Mouse (Mus musculus) hindbrain, embryonic 15.5 days (tissue): ENCODE data around the gene Nsrp1. TPM values are rescaled to one million over a fixed set of nuclear protein-coding genes. Genes with fewer than 3 reads are reported as not detected.
"Not testable (repeated sequence)": the region's sequence is repeated elsewhere in the genome, so short reads cannot be mapped to it uniquely, and the experiment has no call there.

Experiments
- ATAC-seq: fragments of 200-750 bp; cut with Nextera tagmentation; 2 replicates; pipeline ENCODE4 v1.8.0; 2017; ENCODE audit warnings: low read depth, moderate number of reproducible peaks, moderate TSS enrichment; ENCODE audit not compliant: low FRiP score
- H3K27ac ChIP-seq: fragments of 300-500 bp; sonication (generic); replicated peaks from 2 replicates; pipeline ENCODE4 v1.5.1; 2015; ENCODE audit warnings: mild to moderate bottlenecking, inconsistent platforms
- H3K27me3 ChIP-seq: fragments of 300-500 bp; sonication (generic); 2 replicates; pipeline ENCODE4 v1.6.1; 2015; ENCODE audit warnings: control low read depth, inconsistent platforms
- H3K36me3 ChIP-seq: fragments of 300-500 bp; sonication (generic); 2 replicates; pipeline ENCODE4 v1.6.1; 2015; ENCODE audit warnings: control low read depth, inconsistent platforms
- H3K4me1 ChIP-seq: fragments of 300-500 bp; sonication (generic); replicated peaks from 2 replicates; pipeline ENCODE4 v1.6.1; 2015; ENCODE audit warnings: control low read depth, inconsistent platforms
- H3K4me2 ChIP-seq: fragments of 300-500 bp; sonication (generic); 2 replicates; pipeline ENCODE4 v1.6.1; 2015; ENCODE audit warnings: moderate library complexity, mild to moderate bottlenecking, inconsistent platforms
- H3K4me3 ChIP-seq: fragments of 300-500 bp; sonication (generic); 2 replicates; pipeline ENCODE4 v1.5.1; 2015; ENCODE audit warnings: mild to moderate bottlenecking, inconsistent platforms
- H3K9ac ChIP-seq: fragments of 300-500 bp; sonication (generic); 2 replicates; pipeline ENCODE4 v1.6.1; 2015; ENCODE audit warnings: inconsistent platforms
- H3K9me3 ChIP-seq: fragments of 300-500 bp; sonication (generic); 2 replicates; pipeline ENCODE4 v1.6.1; 2016; ENCODE audit warnings: control low read depth, inconsistent platforms
- WGBS: fragments of 180-500 bp; shearing (Covaris S2); methylation state at CpG from one replicate; pipeline ENCODE4 v1.1.7; 2015; 5-methylcytosine and 5-hydroxymethylcytosine counted together
- polyA plus RNA-seq: library from polyadenylated mRNA; unstranded; fragments of >200 nt; fragmentation: Nextera tagmentation; extraction: Ambion mirVana; gene quantifications from 2 replicates; pipeline ENCODE4 v1.2.1, GENCODE M21; 2015

Nsrp1 gene
- polyA plus RNA-seq, 1 experiment from 2014 or later = 54.3 TPM

GRCm38 (mm10) chr11:77093208-77093607 is 15.0 kb upstream of the Nsrp1 start:
- peak overlapping the region; percentile 24 for H3K4me3 ChIP-seq
- 4% methylated on average over 11 of the region's 11 CpGs for WGBS

DNA sequence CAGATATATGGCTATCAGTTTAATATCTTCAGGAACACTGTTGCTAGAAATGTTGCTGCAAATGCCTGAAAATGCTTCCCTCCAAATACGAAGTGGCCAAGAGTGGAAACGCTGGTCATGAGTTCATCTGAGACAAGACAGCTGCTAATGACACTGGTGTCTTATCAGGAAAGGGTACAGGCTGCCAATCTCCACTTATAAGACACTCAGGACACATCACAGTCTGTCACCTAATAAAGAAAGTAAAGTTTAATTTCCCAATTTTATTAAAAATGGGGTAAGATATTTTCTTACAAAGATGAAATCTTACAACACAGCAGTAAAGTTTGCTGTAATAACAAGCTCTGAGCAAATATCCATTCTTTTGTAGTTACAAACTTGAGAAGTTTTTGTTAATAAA is 10.9 kb upstream of the Nsrp1 start:
- H3K4me1 ChIP-seq = peaks cover 3% of the 10 kb centered on the region; the same call in 1 of the 2 replicates
- no peak overlapping the region for H3K27ac ChIP-seq
- no peaks in the 10 kb centered on the region for H3K36me3 ChIP-seq
- no peak overlapping the region for H3K4me2 ChIP-seq
- H3K27me3 ChIP-seq = no peaks in the 10 kb centered on the region
- no peak overlapping the region for H3K9ac ChIP-seq
- WGBS = 78% methylated on average over 2 of the region's 2 CpGs
- ATAC-seq = no peak
- H3K9me3 ChIP-seq = no peaks in the 10 kb centered on the region
- H3K4me3 ChIP-seq = no peak overlapping the region

More at GRCm38 (mm10) chr11:77093208-77093607, 15.0 kb upstream of the Nsrp1 start:
- no peaks in the 10 kb centered on the region for H3K27me3 ChIP-seq
- no peaks in the 10 kb centered on the region for H3K36me3 ChIP-seq
- H3K9me3 ChIP-seq = no peaks in the 10 kb centered on the region
- H3K9ac ChIP-seq = no peak overlapping the region
- H3K4me1 ChIP-seq = peaks cover 3% of the 10 kb centered on the region; the same call in 1 of the 2 replicates
- no peak overlapping the region for H3K27ac ChIP-seq
- H3K4me2 ChIP-seq = peak overlapping the region; percentile 54
- no peak for ATAC-seq

DNA sequence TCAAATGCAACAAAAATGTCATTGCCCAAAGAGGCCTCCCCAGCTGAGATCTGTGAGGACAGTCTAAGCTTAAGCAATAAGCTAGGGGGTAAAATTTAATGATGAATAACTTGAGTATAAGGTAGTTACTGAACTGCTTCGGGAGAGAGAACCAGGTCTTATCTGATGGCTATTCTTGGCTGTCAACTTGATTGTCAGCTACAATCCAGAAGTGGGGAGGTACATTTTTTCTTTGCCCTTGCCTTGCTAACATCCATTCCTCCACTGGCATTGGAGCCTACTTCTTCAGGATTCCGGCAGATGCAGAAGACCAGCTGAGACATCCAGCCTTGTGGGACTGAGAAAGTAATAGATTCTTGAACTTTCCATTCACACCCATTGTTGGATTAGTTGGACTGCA is 8.8 kb upstream of the Nsrp1 start:
- H3K36me3 ChIP-seq = no peaks in the 10 kb centered on the region
- H3K27ac ChIP-seq = no peak overlapping the region
- no peak overlapping the region for H3K4me3 ChIP-seq
- no peaks in the 10 kb centered on the region for H3K9me3 ChIP-seq
- no peak overlapping the region for H3K4me2 ChIP-seq
- peaks cover 5% of the 10 kb centered on the region; the same call in 1 of the 2 replicates for H3K27me3 ChIP-seq
- H3K4me1 ChIP-seq = no peaks in the 10 kb centered on the region
- H3K9ac ChIP-seq = no peak overlapping the region
- no peak for ATAC-seq
- WGBS = 86% methylated on average over 2 of the region's 2 CpGs

DNA sequence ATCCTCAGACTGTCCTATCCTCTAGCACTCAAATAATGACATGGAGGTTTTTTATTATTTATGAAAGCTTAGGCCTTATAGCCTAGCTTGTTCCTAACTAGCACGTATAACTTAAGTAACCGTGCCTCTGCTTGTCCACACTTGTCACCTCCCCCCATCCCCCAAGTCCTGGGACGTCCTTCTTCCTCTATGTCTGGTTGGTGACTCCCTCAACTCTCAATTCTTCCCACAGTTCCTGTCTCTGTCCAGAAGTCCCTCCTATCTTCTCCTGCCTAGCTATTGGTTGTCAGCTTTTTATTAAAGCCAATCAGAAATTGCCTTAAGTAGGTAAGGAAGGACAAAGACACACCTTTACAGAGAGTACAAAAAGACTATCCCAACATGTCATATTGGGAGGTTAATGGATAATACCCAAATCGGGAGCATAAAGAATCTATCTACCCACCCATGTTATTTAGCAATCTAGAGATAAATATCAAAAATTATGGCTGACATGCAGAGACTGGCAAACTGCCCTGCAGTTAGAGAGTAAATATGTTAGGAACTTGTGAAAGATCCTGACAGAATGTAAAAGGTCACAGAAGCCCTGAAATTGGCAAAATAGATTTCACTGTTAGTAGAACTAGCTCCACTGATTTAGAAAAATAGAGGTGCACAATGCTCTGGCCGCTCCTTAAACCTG is 5.9 kb upstream of the Nsrp1 start:
- Histone ChIP-seq H3K9ac (no peak overlapping the region), H3K4me1 (no peaks in the 10 kb centered on the region), H3K4me3 (no peak overlapping the region), H3K9me3 (no peaks in the 10 kb centered on the region), H3K27ac (no peak overlapping the region), H3K27me3 (peaks cover 17% of the 10 kb centered on the region), H3K4me2 (no peak overlapping the region), H3K36me3 (no peaks in the 10 kb centered on the region)
- WGBS = 66% methylated on average over 5 of the region's 5 CpGs
- ATAC-seq = no peak

DNA sequence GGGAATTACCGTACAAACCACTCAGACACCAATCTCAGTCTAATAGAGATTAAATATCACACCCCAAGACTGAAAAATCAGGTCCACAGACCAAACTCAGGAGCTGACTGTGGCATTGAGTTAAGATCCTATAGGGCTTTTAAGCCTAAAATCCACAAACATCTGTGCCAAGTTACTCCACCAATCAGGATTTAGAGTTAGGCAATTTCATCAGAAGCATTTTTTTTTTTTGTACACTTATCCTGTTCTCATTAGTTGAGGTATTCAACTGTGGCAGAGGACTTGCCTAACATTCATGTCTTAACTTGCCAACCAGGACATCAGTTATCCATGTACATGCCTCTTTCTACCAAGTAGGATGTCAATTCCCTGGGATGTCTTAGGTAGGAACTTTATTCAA is 1.1 kb upstream of the Nsrp1 start:
- peaks cover 14% of the 10 kb centered on the region for H3K4me1 ChIP-seq
- H3K36me3 ChIP-seq = peaks cover 7% of the 10 kb centered on the region; the same call in 1 of the 2 replicates
- no peak overlapping the region for H3K4me2 ChIP-seq
- H3K27ac ChIP-seq = no peak overlapping the region
- H3K4me3 ChIP-seq = no peak overlapping the region
- peaks cover 17% of the 10 kb centered on the region for H3K27me3 ChIP-seq
- no peak for ATAC-seq
- H3K9ac ChIP-seq = no peak overlapping the region
- H3K9me3 ChIP-seq = no peaks in the 10 kb centered on the region
- WGBS = 94% methylated on average over 1 of the region's 1 CpGs

DNA sequence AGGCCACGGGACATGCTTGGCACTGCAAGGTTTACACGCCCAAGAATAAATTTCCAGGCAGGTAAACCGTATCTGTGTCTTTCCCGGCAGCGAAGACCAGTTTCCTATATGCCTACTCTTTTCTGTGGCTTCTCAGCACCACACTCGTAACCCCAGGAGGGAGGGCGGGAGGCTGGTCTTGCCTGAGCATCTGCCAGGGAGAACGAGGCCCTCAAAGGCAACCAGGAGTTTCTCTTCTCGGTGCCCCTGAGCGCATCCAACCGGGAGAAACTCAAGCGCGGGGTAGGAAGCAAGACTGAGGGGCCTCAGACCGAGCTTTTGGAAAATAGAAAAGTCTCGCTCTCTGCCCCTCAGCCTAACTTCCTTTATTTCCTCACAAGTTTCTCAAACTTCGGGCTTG is 443 bp downstream of the Nsrp1 start:
- Histone ChIP-seq H3K27ac (peak overlapping the region; percentile 93), H3K9me3 (no peaks in the 10 kb centered on the region), H3K36me3 (peaks cover 15% of the 10 kb centered on the region), H3K9ac (peak overlapping the region; percentile 73), H3K27me3 (peaks cover 17% of the 10 kb centered on the region; the same call in 1 of the 2 replicates), H3K4me3 (peak overlapping the region; percentile 81), H3K4me1 (peaks cover 14% of the 10 kb centered on the region), H3K4me2 (peak overlapping the region; percentile 86)
- 3% methylated on average over 16 of the region's 16 CpGs for WGBS
- no peak for ATAC-seq

DNA sequence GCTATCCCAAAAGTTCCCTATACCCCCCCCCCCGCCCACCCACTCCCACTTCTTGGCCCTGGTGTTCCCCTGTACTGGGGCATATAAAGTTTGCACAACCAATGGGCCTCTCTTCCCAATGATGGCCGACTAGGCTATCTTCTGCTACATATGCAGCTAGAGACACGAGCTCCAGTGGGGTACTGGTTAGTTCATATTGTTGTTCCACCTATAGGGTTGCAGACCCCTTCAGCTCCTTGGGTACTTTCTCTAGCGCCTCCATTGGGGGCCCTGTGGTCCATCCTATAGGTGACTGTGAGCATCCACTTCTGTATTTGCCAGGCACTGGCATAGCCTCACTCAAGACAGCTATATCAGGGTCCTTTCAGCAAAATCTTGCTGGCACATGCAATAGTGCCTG is 904 bp downstream of the Nsrp1 start:
- peaks cover 15% of the 10 kb centered on the region for H3K36me3 ChIP-seq
- not testable (repeated sequence) for ATAC-seq, H3K9me3 ChIP-seq
- H3K4me1 ChIP-seq = peaks cover 14% of the 10 kb centered on the region
- peak overlapping the region; percentile 93; the same call in 1 of the 2 replicates for H3K27ac ChIP-seq
- 58% methylated on average over 4 of the region's 4 CpGs for WGBS
- H3K27me3 ChIP-seq = peaks cover 15% of the 10 kb centered on the region; the same call in 1 of the 2 replicates
- H3K9ac ChIP-seq = peak overlapping the region; percentile 73
- H3K4me3 ChIP-seq = peak overlapping the region; percentile 81
- H3K4me2 ChIP-seq = peak overlapping the region; percentile 86

- H3K9me3 ChIP-seq = no peaks in the 10 kb centered on the region
- no peak for ATAC-seq
- no peak overlapping the region for H3K9ac ChIP-seq
- no peak overlapping the region for H3K4me3 ChIP-seq
- H3K27ac ChIP-seq = no peak overlapping the region
- H3K36me3 ChIP-seq = peaks cover 13% of the 10 kb centered on the region
- no peaks in the 10 kb centered on the region; the same call in 1 of the 2 replicates for H3K4me1 ChIP-seq
- H3K27me3 ChIP-seq = no peaks in the 10 kb centered on the region
- 76% methylated on average over 4 of the region's 4 CpGs for WGBS
- H3K4me2 ChIP-seq = no peak overlapping the region
These were observed 7.5 kb downstream of the Nsrp1 start for GRCm38 (mm10) chr11:77070721-77071120.

DNA sequence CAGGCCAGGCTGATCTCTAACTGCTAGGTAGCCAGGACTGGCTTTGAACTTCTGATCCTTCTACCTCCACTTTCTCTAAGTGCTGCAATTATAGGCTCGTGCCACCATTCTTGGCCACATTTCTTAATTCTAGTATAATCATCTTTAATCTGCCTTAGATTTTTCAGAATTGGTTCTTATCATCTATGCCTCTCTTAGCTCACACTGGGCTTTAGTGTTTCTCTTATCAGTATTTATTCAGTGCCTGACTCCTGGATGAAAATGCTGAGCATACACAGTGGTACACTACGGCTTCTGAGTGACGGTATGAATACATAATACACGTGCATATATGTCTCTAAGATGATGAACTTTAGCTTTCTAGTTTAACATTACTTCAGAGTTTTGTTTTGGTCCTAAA is 9.4 kb downstream of the Nsrp1 start:
- H3K9ac ChIP-seq = no peak overlapping the region
- H3K36me3 ChIP-seq = peaks cover 3% of the 10 kb centered on the region; the same call in 1 of the 2 replicates
- H3K4me2 ChIP-seq = no peak overlapping the region
- WGBS = 94% methylated on average over 4 of the region's 4 CpGs
- no peak overlapping the region for H3K27ac ChIP-seq
- ATAC-seq = no peak
- H3K4me1 ChIP-seq = no peaks in the 10 kb centered on the region; the same call in 1 of the 2 replicates
- H3K27me3 ChIP-seq = no peaks in the 10 kb centered on the region
- H3K4me3 ChIP-seq = no peak overlapping the region
- no peaks in the 10 kb centered on the region for H3K9me3 ChIP-seq

GRCm38 (mm10) chr11:77063406-77063805 is 14.8 kb downstream of the Nsrp1 start:
- H3K9ac ChIP-seq = no peak overlapping the region
- H3K9me3 ChIP-seq = no peaks in the 10 kb centered on the region
- no peaks in the 10 kb centered on the region for H3K4me1 ChIP-seq
- H3K4me3 ChIP-seq = no peak overlapping the region
- 92% methylated on average over 2 of the region's 2 CpGs for WGBS
- no peak overlapping the region for H3K4me2 ChIP-seq
- no peaks in the 10 kb centered on the region for H3K36me3 ChIP-seq
- no peak overlapping the region for H3K27ac ChIP-seq
- ATAC-seq = no peak
- no peaks in the 10 kb centered on the region for H3K27me3 ChIP-seq

- Histone ChIP-seq H3K4me3 (no peak overlapping the region), H3K9ac (no peak overlapping the region), H3K9me3 (no peaks in the 10 kb centered on the region), H3K27ac (no peak overlapping the region), H3K4me2 (no peak overlapping the region), H3K27me3 (no peaks in the 10 kb centered on the region), H3K36me3 (no peaks in the 10 kb centered on the region), H3K4me1 (no peaks in the 10 kb centered on the region)
- 41% methylated on average over 5 of the region's 5 CpGs for WGBS
- no peak for ATAC-seq
These were observed 16.3 kb downstream of the Nsrp1 start for GRCm38 (mm10) chr11:77061951-77062350.

DNA sequence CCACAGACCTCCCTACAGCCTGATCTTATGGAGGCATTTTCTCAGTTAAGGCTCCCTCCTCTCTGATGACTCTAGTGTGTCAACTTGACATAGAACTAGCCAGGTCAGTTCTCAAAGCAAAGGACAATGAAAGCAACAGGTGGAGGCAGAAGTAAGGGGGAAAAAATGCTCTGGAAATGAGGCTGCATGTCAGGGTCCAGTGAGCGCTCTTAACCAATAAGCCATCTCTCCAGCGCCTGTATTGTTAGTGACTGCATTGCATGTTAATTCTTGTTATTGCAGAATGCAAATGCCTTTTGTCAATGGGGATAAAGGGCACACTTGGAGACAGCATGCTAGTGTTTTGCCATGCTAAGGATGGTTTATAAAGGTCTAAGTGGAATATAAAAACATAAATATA is 35.4 kb downstream of the Nsrp1 start:
- ATAC-seq = no peak

More for the DNA sequence above, 35.4 kb downstream of the Nsrp1 start:
- H3K9me3 ChIP-seq = no peaks in the 10 kb centered on the region
- H3K4me2 ChIP-seq = no peak overlapping the region
- H3K4me3 ChIP-seq = no peak overlapping the region
- peaks cover 20% of the 10 kb centered on the region for H3K36me3 ChIP-seq
- no peaks in the 10 kb centered on the region for H3K27me3 ChIP-seq
- H3K27ac ChIP-seq = no peak overlapping the region
- WGBS = 69% methylated on average over 2 of the region's 2 CpGs
- H3K9ac ChIP-seq = no peak overlapping the region
- no peaks in the 10 kb centered on the region for H3K4me1 ChIP-seq
